In the genomic region with DNA sequence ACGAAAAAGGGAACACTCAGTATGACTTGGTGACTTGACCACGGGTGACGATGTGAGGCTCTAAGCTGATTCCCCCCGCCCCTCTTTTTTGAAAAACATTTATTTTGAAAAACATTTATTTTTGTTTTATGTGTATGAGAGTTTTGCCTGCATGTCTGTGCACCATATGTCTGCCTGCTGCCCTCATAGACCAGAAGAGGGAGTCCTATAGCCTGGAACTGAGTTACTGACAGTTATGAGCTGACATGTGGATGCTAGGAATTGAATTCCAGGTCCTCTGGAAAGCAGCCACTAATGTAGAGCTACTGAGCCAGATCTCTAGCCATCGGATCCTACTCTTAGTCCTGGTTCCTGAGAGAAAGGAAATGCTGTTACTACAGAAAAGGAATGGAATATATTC, we compare ENCODE assay signal across 21 mouse cellular contexts. TPM values are rescaled to one million over a fixed set of nuclear protein-coding genes. Genes with fewer than 3 reads are reported as not detected.
DNase-seq lines count a peak whose midpoint lies in the region; ATAC-seq and TF ChIP-seq lines count a peak whose summit lies in the region.
"Had no signal": no experiment of that assay in that cellular context is flagged by ENCODE, and none has a peak within 500 bp of the region (broad histone marks: within the 10 kb centered on the region; RNA-seq: fewer than 3 reads in every experiment).

No protein-coding gene starts in this region.

- no peak for ATAC-seq in kidney, postnatal 0 days (replicated peaks; ENCODE audit: low FRiP score, low read depth)
- ATAC-seq in kidney, embryonic 16.5 days (ENCODE audit: low FRiP score, low TSS enrichment): no peak
- ATAC-seq in midbrain, postnatal 0 days (ENCODE audit: low FRiP score): no peak
- no peak for ATAC-seq in midbrain, embryonic 15.5 days (replicated peaks)
- ATAC-seq in stomach, postnatal 0 days (ENCODE audit: low FRiP score, low TSS enrichment): no peak
- ATAC-seq: forebrain, embryonic 13.5 days; hindbrain, postnatal 0 days had no signal

- no peaks in the 10 kb centered on the region for H3K9me3 ChIP-seq in kidney, postnatal 0 days (replicated peaks; ENCODE audit: low read length)
- no peaks in the 10 kb centered on the region for H3K9me3 ChIP-seq in kidney, embryonic 16.5 days (ENCODE audit: low read length)
- no peaks in the 10 kb centered on the region for H3K9me3 ChIP-seq in midbrain, postnatal 0 days (ENCODE audit: low read length)
- no peaks in the 10 kb centered on the region for H3K9me3 ChIP-seq in midbrain, embryonic 15.5 days
- H3K9me3 ChIP-seq in stomach, postnatal 0 days (ENCODE audit: control insufficient read depth, low read length): no peaks in the 10 kb centered on the region
- H3K9me3 ChIP-seq: forebrain, embryonic 13.5 days; heart, embryonic 10.5 days; hindbrain, embryonic 10.5 days; midbrain, embryonic 12.5 days had no signal

- no peak overlapping the region for H3K4me2 ChIP-seq in kidney, postnatal 0 days (ENCODE audit: low read length)
- no peak overlapping the region for H3K4me2 ChIP-seq in kidney, embryonic 16.5 days (replicated peaks; ENCODE audit: low read depth, low read length)
- no peak overlapping the region for H3K4me2 ChIP-seq in midbrain, postnatal 0 days (ENCODE audit: low read depth, low read length, poor library complexity, severe bottlenecking)
- no peak overlapping the region for H3K4me2 ChIP-seq in midbrain, embryonic 15.5 days
- H3K4me2 ChIP-seq in stomach, postnatal 0 days (replicated peaks; ENCODE audit: low read depth): no peak overlapping the region
- H3K4me2 ChIP-seq: forebrain, embryonic 13.5 days; midbrain, embryonic 12.5 days had no signal

- 0 out of 2 replicates have a peak, but pooled peaks cover under 1% of the 10 kb centered on the region for H3K4me1 ChIP-seq in kidney, postnatal 0 days (replicated peaks; ENCODE audit: insufficient read depth, low read length)
- H3K4me1 ChIP-seq in kidney, embryonic 16.5 days (ENCODE audit: insufficient read depth, low read length): peaks cover 7% of the 10 kb centered on the region
- H3K4me1 ChIP-seq in midbrain, postnatal 0 days (ENCODE audit: insufficient read depth, low read length): no peaks in the 10 kb centered on the region
- peaks cover 12% of the 10 kb centered on the region for H3K4me1 ChIP-seq in midbrain, embryonic 15.5 days
- no peaks in the 10 kb centered on the region for H3K4me1 ChIP-seq in stomach, postnatal 0 days (replicated peaks; ENCODE audit: control insufficient read depth, insufficient read depth)

- no peak for DNase-seq in kidney, postnatal 0 days (ENCODE audit: low spot score)
- DNase-seq in midbrain, postnatal 0 days (ENCODE audit: low spot score): no peak
- DNase-seq in R1 (ENCODE audit: low read depth, low spot score): peak; percentile 10
- no peak for DNase-seq in stomach, postnatal 0 days (ENCODE audit: low spot score)
- no peak for DNase-seq in gastrocnemius, adult 18-20 months (ENCODE audit: low spot score)
- no peak for DNase-seq in layer of hippocampus, postnatal 25 days (ENCODE audit: extremely low spot score in 1 of 2, low spot score in 1 of 2)
- DNase-seq: adrenal gland, postnatal 10 days; cerebellum, adult 8-10 months; gastrocnemius, adult 2 months; kidney, adult 11 months; kidney, postnatal 10 days; lung, postnatal 10 days; right cerebral cortex, postnatal 25 days; spleen, adult 18-20 months had no signal

- no peak for TF ChIP-seq EP300 in stomach, postnatal 0 days (optimal IDR thresholded peaks at IDR 0.05)

- H3K36me3 ChIP-seq in kidney, postnatal 0 days (ENCODE audit: insufficient read depth, low read length): no peaks in the 10 kb centered on the region
- H3K36me3 ChIP-seq in kidney, embryonic 16.5 days (ENCODE audit: insufficient read depth, low read length): no peaks in the 10 kb centered on the region
- no peaks in the 10 kb centered on the region for H3K36me3 ChIP-seq in midbrain, postnatal 0 days (ENCODE audit: insufficient read depth, low read length)
- H3K36me3 ChIP-seq in midbrain, embryonic 15.5 days (replicated peaks): no peaks in the 10 kb centered on the region
- no peaks in the 10 kb centered on the region for H3K36me3 ChIP-seq in stomach, postnatal 0 days (ENCODE audit: control insufficient read depth, insufficient read depth, low read length)
- H3K36me3 ChIP-seq: heart, embryonic 10.5 days; hindbrain, embryonic 10.5 days; midbrain, embryonic 12.5 days had no signal

- no peaks in the 10 kb centered on the region for H3K27me3 ChIP-seq in kidney, postnatal 0 days (ENCODE audit: insufficient read depth, low read length)
- no peaks in the 10 kb centered on the region for H3K27me3 ChIP-seq in kidney, embryonic 16.5 days (ENCODE audit: insufficient read depth, low read length)
- no peaks in the 10 kb centered on the region for H3K27me3 ChIP-seq in midbrain, postnatal 0 days (ENCODE audit: insufficient read depth, low read length)
- H3K27me3 ChIP-seq in midbrain, embryonic 15.5 days (replicated peaks): no peaks in the 10 kb centered on the region
- H3K27me3 ChIP-seq in stomach, postnatal 0 days (ENCODE audit: control insufficient read depth, insufficient read depth, low read length): no peaks in the 10 kb centered on the region
- H3K27me3 ChIP-seq: forebrain, embryonic 13.5 days; midbrain, embryonic 12.5 days had no signal

- H3K4me3 ChIP-seq in kidney, postnatal 0 days (replicated peaks; ENCODE audit: low read depth, low read length): no peak overlapping the region
- H3K4me3 ChIP-seq in kidney, embryonic 16.5 days (ENCODE audit: low read length): no peak overlapping the region
- H3K4me3 ChIP-seq in midbrain, postnatal 0 days (ENCODE audit: low read depth, low read length): no peak overlapping the region
- H3K4me3 ChIP-seq in midbrain, embryonic 15.5 days: no peak overlapping the region
- no peak overlapping the region for H3K4me3 ChIP-seq in stomach, postnatal 0 days (ENCODE audit: low read depth, low read length)
- H3K4me3 ChIP-seq: forebrain, embryonic 13.5 days; gastrocnemius, adult 2 months; heart, embryonic 10.5 days; hindbrain, embryonic 10.5 days; midbrain, embryonic 12.5 days had no signal

- peak; percentile 28; the same call in 1 of the 2 replicates for TF ChIP-seq CTCF in kidney, postnatal 0 days (IDR thresholded peaks at IDR 0.05; ENCODE audit: low read depth)
- 0 out of 2 replicates have a peak, but pooled peaks have one; percentile 15 for TF ChIP-seq CTCF in midbrain, postnatal 0 days (IDR thresholded peaks at IDR 0.05)
- peak; percentile 34 for TF ChIP-seq CTCF in stomach, postnatal 0 days (IDR thresholded peaks at IDR 0.05; ENCODE audit: low read depth)

- no peak overlapping the region for H3K9ac ChIP-seq in kidney, postnatal 0 days (ENCODE audit: low read depth, low read length)
- no peak overlapping the region for H3K9ac ChIP-seq in kidney, embryonic 16.5 days (replicated peaks; ENCODE audit: low read length)
- no peak overlapping the region for H3K9ac ChIP-seq in midbrain, postnatal 0 days (replicated peaks; ENCODE audit: low read length, poor library complexity, severe bottlenecking)
- H3K9ac ChIP-seq in midbrain, embryonic 15.5 days: no peak overlapping the region
- H3K9ac ChIP-seq in stomach, postnatal 0 days (ENCODE audit: low read length): no peak overlapping the region
- H3K9ac ChIP-seq: forebrain, embryonic 13.5 days; midbrain, embryonic 12.5 days had no signal

- no peak overlapping the region for H3K27ac ChIP-seq in kidney, postnatal 0 days
- H3K27ac ChIP-seq in kidney, embryonic 16.5 days (ENCODE audit: low read length): no peak overlapping the region
- H3K27ac ChIP-seq in midbrain, postnatal 0 days (ENCODE audit: low read depth, low read length): no peak overlapping the region
- H3K27ac ChIP-seq in midbrain, embryonic 15.5 days: no peak overlapping the region
- no peak overlapping the region for H3K27ac ChIP-seq in stomach, postnatal 0 days (replicated peaks)
- H3K27ac ChIP-seq: forebrain, embryonic 13.5 days; gastrocnemius, adult 2 months; heart, embryonic 10.5 days; hindbrain, embryonic 10.5 days; hindbrain, postnatal 0 days; midbrain, embryonic 12.5 days had no signal

- 93% methylated on average over 5 of the region's 5 CpGs for WGBS in kidney, postnatal 0 days
- WGBS in kidney, embryonic 16.5 days: 93% methylated on average over 5 of the region's 5 CpGs
- 91% methylated on average over 5 of the region's 5 CpGs for WGBS in midbrain, postnatal 0 days
- 86% methylated on average over 5 of the region's 5 CpGs for WGBS in midbrain, embryonic 15.5 days
- 88% methylated on average over 5 of the region's 5 CpGs for WGBS in stomach, postnatal 0 days

RNA-seq across cellular contexts. Expression of a gene that starts 2.8 kb away (rescaled TPM):
- polyA plus RNA-seq in kidney, postnatal 0 days (2015; fragmentation: Nextera tagmentation; extraction: Ambion mirVana): 70.5 and 72.6 TPM in 2 replicates
- 88.7 and 90.1 TPM in 2 replicates for polyA plus RNA-seq in kidney, embryonic 16.5 days (2015; fragmentation: Nextera tagmentation; extraction: Ambion mirVana)
- 17.2 and 27.5 TPM in 2 replicates for total RNA-seq in midbrain, postnatal 0 days (2014; rRNA removed)
- polyA plus RNA-seq in midbrain, postnatal 0 days (2015; fragmentation: Nextera tagmentation; extraction: Ambion mirVana): 37.3 and 39.6 TPM in 2 replicates
- 59.8 and 61.5 TPM in 2 replicates for polyA plus RNA-seq in midbrain, embryonic 15.5 days (2015; fragmentation: Nextera tagmentation; extraction: Ambion mirVana)
- 48.1 and 48.2 TPM in 2 replicates for polyA plus RNA-seq in stomach, postnatal 0 days (2015; fragmentation: Nextera tagmentation; extraction: Ambion mirVana)
- 10 to 100 TPM; 13.9 to 15.7 TPM for total RNA-seq in gastrocnemius, adult 18-20 months (2021)
- 10 to 100 TPM; 59.7 to 65.1 TPM for total RNA-seq in layer of hippocampus, postnatal 25 days (2021)

RNA-seq across cellular contexts. Expression of a gene that starts 19.0 kb away (rescaled TPM):
- 14.6 and 16.9 TPM in 2 replicates for polyA plus RNA-seq in kidney, postnatal 0 days (2015; fragmentation: Nextera tagmentation; extraction: Ambion mirVana)
- polyA plus RNA-seq in kidney, embryonic 16.5 days (2015; fragmentation: Nextera tagmentation; extraction: Ambion mirVana): 8.8 and 10.3 TPM in 2 replicates
- 44.1 and 51.6 TPM in 2 replicates for total RNA-seq in midbrain, postnatal 0 days (2014; rRNA removed)
- polyA plus RNA-seq in midbrain, postnatal 0 days (2015; fragmentation: Nextera tagmentation; extraction: Ambion mirVana): 17.5 and 19.9 TPM in 2 replicates
- polyA plus RNA-seq in midbrain, embryonic 15.5 days (2015; fragmentation: Nextera tagmentation; extraction: Ambion mirVana): 23.7 and 29.0 TPM in 2 replicates
- 11.8 and 12.5 TPM in 2 replicates for polyA plus RNA-seq in stomach, postnatal 0 days (2015; fragmentation: Nextera tagmentation; extraction: Ambion mirVana)
- total RNA-seq in gastrocnemius, adult 18-20 months (2021): 10 to 100 TPM; 12.5 to 13.9 TPM
- total RNA-seq in layer of hippocampus, postnatal 25 days (2021): 10 to 100 TPM; 31.9 TPM

RNA-seq across cellular contexts. Expression of a gene that starts 19.9 kb away (rescaled TPM):
- polyA plus RNA-seq in kidney, postnatal 0 days (2015; fragmentation: Nextera tagmentation; extraction: Ambion mirVana): 1.3 and 1.7 TPM in 2 replicates
- 0.17 and 0.36 TPM in 2 replicates for polyA plus RNA-seq in kidney, embryonic 16.5 days (2015; fragmentation: Nextera tagmentation; extraction: Ambion mirVana)
- 0.47 and 1.4 TPM in 2 replicates for total RNA-seq in midbrain, postnatal 0 days (2014; rRNA removed)
- polyA plus RNA-seq in midbrain, postnatal 0 days (2015; fragmentation: Nextera tagmentation; extraction: Ambion mirVana): 1.3 and 1.4 TPM in 2 replicates
- polyA plus RNA-seq in midbrain, embryonic 15.5 days (2015; fragmentation: Nextera tagmentation; extraction: Ambion mirVana): 0.19 and 0.75 TPM in 2 replicates
- polyA plus RNA-seq in stomach, postnatal 0 days (2015; fragmentation: Nextera tagmentation; extraction: Ambion mirVana): 2.0 and 2.6 TPM in 2 replicates
- not detected for total RNA-seq in gastrocnemius, adult 18-20 months (2021)
- total RNA-seq in layer of hippocampus, postnatal 25 days (2021): 1 to 10 TPM in 1 of 2 experiments, under 1 TPM in 1; 0.96 to 1.0 TPM
